ENCODE assay signal across 23 mouse cellular contexts in the genomic region with DNA sequence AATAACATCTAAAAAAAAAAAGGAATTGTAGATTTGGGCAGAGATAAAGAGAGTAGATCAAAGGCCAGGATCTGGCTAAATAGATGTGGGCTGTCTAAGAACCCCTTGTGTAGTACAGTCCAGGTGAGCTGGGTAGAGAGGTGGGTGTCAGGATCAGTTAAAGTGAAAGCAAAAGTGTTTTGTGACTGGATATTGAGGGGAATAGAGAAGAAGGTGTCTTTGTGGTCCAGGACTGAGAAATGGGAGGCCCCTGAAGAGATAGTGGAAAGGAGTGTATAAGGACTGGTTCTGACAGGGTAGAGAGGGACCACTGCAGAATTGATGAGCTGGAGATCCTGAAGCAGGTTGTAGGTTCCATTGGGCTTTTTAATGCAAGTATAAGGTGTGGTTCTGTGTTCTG. TPM values are rescaled to one million over a fixed set of nuclear protein-coding genes. Genes with fewer than 3 reads are reported as not detected.
DNase-seq lines count a peak whose midpoint lies in the region; ATAC-seq and TF ChIP-seq lines count a peak whose summit lies in the region.
"Had no signal": no experiment of that assay in that cellular context is flagged by ENCODE, and none has a peak within 500 bp of the region (broad histone marks: within the 10 kb centered on the region; RNA-seq: fewer than 3 reads in every experiment).

No protein-coding gene starts in this region.

- no peak overlapping the region for H3K9ac ChIP-seq in stomach, postnatal 0 days (ENCODE audit: low read length)
- H3K9ac ChIP-seq: heart, embryonic 13.5 days; hindbrain, embryonic 14.5 days; intestine, embryonic 15.5 days had no signal

- no peak for TF ChIP-seq EP300 in stomach, postnatal 0 days (optimal IDR thresholded peaks at IDR 0.05)

- no peak for TF ChIP-seq CTCF in stomach, postnatal 0 days (IDR thresholded peaks at IDR 0.05; ENCODE audit: low read depth)

- no peaks in the 10 kb centered on the region for H3K4me1 ChIP-seq in stomach, postnatal 0 days (replicated peaks; ENCODE audit: control insufficient read depth, insufficient read depth)
- H3K4me1 ChIP-seq: heart, embryonic 10.5 days; heart, embryonic 13.5 days; intestine, embryonic 15.5 days had no signal

- H3K4me2 ChIP-seq in stomach, postnatal 0 days (replicated peaks; ENCODE audit: low read depth) = no peak overlapping the region
- H3K4me2 ChIP-seq: heart, embryonic 13.5 days; hindbrain, embryonic 14.5 days; intestine, embryonic 15.5 days had no signal

- H3K4me3 ChIP-seq in stomach, postnatal 0 days (ENCODE audit: low read depth, low read length) = no peak overlapping the region
- H3K4me3 ChIP-seq: heart, adult 2 months; heart, embryonic 10.5 days; heart, embryonic 13.5 days; intestine, embryonic 15.5 days had no signal

- no peaks in the 10 kb centered on the region for H3K36me3 ChIP-seq in stomach, postnatal 0 days (ENCODE audit: control insufficient read depth, insufficient read depth, low read length)
- H3K36me3 ChIP-seq: intestine, embryonic 15.5 days had no signal

- H3K9me3 ChIP-seq in stomach, postnatal 0 days (ENCODE audit: control insufficient read depth, low read length) = no peaks in the 10 kb centered on the region
- H3K9me3 ChIP-seq: heart, embryonic 10.5 days; intestine, embryonic 15.5 days had no signal

- no peaks in the 10 kb centered on the region for H3K27me3 ChIP-seq in stomach, postnatal 0 days (ENCODE audit: control insufficient read depth, insufficient read depth, low read length)
- H3K27me3 ChIP-seq: heart, embryonic 13.5 days; intestine, embryonic 15.5 days had no signal

- H3K27ac ChIP-seq in stomach, postnatal 0 days (replicated peaks) = no peak overlapping the region
- H3K27ac ChIP-seq: heart, adult 2 months; heart, embryonic 10.5 days; heart, embryonic 13.5 days; hindbrain, embryonic 14.5 days; hindbrain, postnatal 0 days; intestine, embryonic 15.5 days had no signal

- peak; percentile 62 for DNase-seq in induced T-regulatory cell, adult 2 months (ENCODE audit: low read depth)
- DNase-seq in stomach, postnatal 0 days (ENCODE audit: low spot score) = no peak
- no peak for DNase-seq in kidney, adult 8-10 months
- DNase-seq: adrenal gland, postnatal 14 days; cerebellum, adult 11 months; cerebellum, adult 2 months; cerebellum, postnatal 10 days; cerebellum, postnatal 36 days; gastrocnemius, postnatal 10 days; gastrocnemius, postnatal 36 days; heart, adult 2 months; heart, postnatal 14 days; heart, postnatal 4 days; kidney, adult 11 months had no signal

- ATAC-seq in CD4-positive, CD25-positive, alpha-beta regulatory T cell, adult 4 months = peak; percentile 55
- 0 out of 2 replicates have a peak, but pooled peaks have one; percentile 9 for ATAC-seq in stomach, postnatal 0 days (ENCODE audit: low FRiP score, low TSS enrichment)
- ATAC-seq in megakaryocyte-erythroid progenitor cell, adult 5-6 weeks (replicated peaks; ENCODE audit: low FRiP score, low TSS enrichment, poor library complexity, severe bottlenecking) = no peak
- ATAC-seq in erythroid progenitor cell, adult 5-6 weeks (replicated peaks; ENCODE audit: low FRiP score, poor library complexity, severe bottlenecking) = no peak
- ATAC-seq: forebrain, embryonic 14.5 days; hindbrain, postnatal 0 days had no signal

RNA-seq across cellular contexts. Expression of a gene that starts 22.2 kb away (rescaled TPM):
- polyA plus RNA-seq in CD4-positive, CD25-positive, alpha-beta regulatory T cell, adult 4 months (2017; shearing (Covaris generic)) = 1 to 10 TPM; 2.3 to 5.2 TPM
- polyA plus RNA-seq in stomach, postnatal 0 days (2015; fragmentation: Nextera tagmentation; extraction: Ambion mirVana) = 9.4 and 10.4 TPM in 2 replicates
- total RNA-seq in megakaryocyte-erythroid progenitor cell, adult 5-6 weeks (2014; fragmentation: Nextera tagmentation) = 0.20 TPM in 1 of 2 replicates, not detected in the other
- total RNA-seq in megakaryocyte-erythroid progenitor cell, adult 5-6 weeks (2017) = not detected in 2 replicates
- total RNA-seq in erythroid progenitor cell, adult 5-6 weeks (2015; ENCODE audit: low replicate concordance) = 0.84 TPM in 1 of 2 replicates, not detected in the other
- total RNA-seq in erythroid progenitor cell, adult 5-6 weeks (2017; ENCODE audit: low replicate concordance) = 0.39 and 1.2 TPM in 2 replicates

RNA-seq across cellular contexts. Expression of a gene that starts 29.4 kb away (rescaled TPM):
- 100 to 1,000 TPM; 203 to 284 TPM for polyA plus RNA-seq in CD4-positive, CD25-positive, alpha-beta regulatory T cell, adult 4 months (2017; shearing (Covaris generic))
- 254 and 328 TPM in 2 replicates for polyA plus RNA-seq in stomach, postnatal 0 days (2015; fragmentation: Nextera tagmentation; extraction: Ambion mirVana)
- 8.2 and 17.2 TPM in 2 replicates for total RNA-seq in megakaryocyte-erythroid progenitor cell, adult 5-6 weeks (2014; fragmentation: Nextera tagmentation)
- not detected in 2 replicates for total RNA-seq in megakaryocyte-erythroid progenitor cell, adult 5-6 weeks (2017)
- total RNA-seq in erythroid progenitor cell, adult 5-6 weeks (2015; ENCODE audit: low replicate concordance) = 6.5 TPM in 1 of 2 replicates, not detected in the other
- not detected in 2 replicates for total RNA-seq in erythroid progenitor cell, adult 5-6 weeks (2017; ENCODE audit: low replicate concordance)

RNA-seq across cellular contexts. Expression of a gene that starts 50.0 kb away (rescaled TPM):
- polyA plus RNA-seq in CD4-positive, CD25-positive, alpha-beta regulatory T cell, adult 4 months (2017; shearing (Covaris generic)) = 100 to 1,000 TPM in 1 of 2 experiments, 10 to 100 TPM in 1; 88.1 to 108 TPM
- polyA plus RNA-seq in stomach, postnatal 0 days (2015; fragmentation: Nextera tagmentation; extraction: Ambion mirVana) = 22.4 and 24.4 TPM in 2 replicates
- total RNA-seq in megakaryocyte-erythroid progenitor cell, adult 5-6 weeks (2014; fragmentation: Nextera tagmentation) = 88.1 and 103 TPM in 2 replicates
- 58.0 and 75.5 TPM in 2 replicates for total RNA-seq in megakaryocyte-erythroid progenitor cell, adult 5-6 weeks (2017)
- 0.84 and 15.9 TPM in 2 replicates for total RNA-seq in erythroid progenitor cell, adult 5-6 weeks (2015; ENCODE audit: low replicate concordance)
- 8.0 and 20.9 TPM in 2 replicates for total RNA-seq in erythroid progenitor cell, adult 5-6 weeks (2017; ENCODE audit: low replicate concordance)

RNA-seq across cellular contexts. Expression of a gene that starts 51.4 kb away (rescaled TPM):
- 10 to 100 TPM; 61.0 to 96.6 TPM for polyA plus RNA-seq in CD4-positive, CD25-positive, alpha-beta regulatory T cell, adult 4 months (2017; shearing (Covaris generic))
- polyA plus RNA-seq in stomach, postnatal 0 days (2015; fragmentation: Nextera tagmentation; extraction: Ambion mirVana) = 57.9 and 59.2 TPM in 2 replicates
- total RNA-seq in megakaryocyte-erythroid progenitor cell, adult 5-6 weeks (2014; fragmentation: Nextera tagmentation) = 76.0 and 78.6 TPM in 2 replicates
- 107 and 132 TPM in 2 replicates for total RNA-seq in megakaryocyte-erythroid progenitor cell, adult 5-6 weeks (2017)
- 161 and 212 TPM in 2 replicates for total RNA-seq in erythroid progenitor cell, adult 5-6 weeks (2015; ENCODE audit: low replicate concordance)
- 104 and 138 TPM in 2 replicates for total RNA-seq in erythroid progenitor cell, adult 5-6 weeks (2017; ENCODE audit: low replicate concordance)

Comparison
In these comparisons a context has a peak if more than half of its experiments do, and no peak if none do; other contexts are left out.
1. ATAC-seq: peak in CD4-positive, CD25-positive, alpha-beta regulatory T cell, adult 4 months (single experiment) and stomach, postnatal 0 days (single experiment); none in megakaryocyte-erythroid progenitor cell, adult 5-6 weeks (single experiment) and erythroid progenitor cell, adult 5-6 weeks (single experiment).